Mouse (Mus musculus): ENCODE measurements around the gene Mrps18a. TPM values are rescaled to one million over a fixed set of nuclear protein-coding genes. Genes with fewer than 3 reads are reported as not detected.
A peak's percentile ranks its signal among the peaks of the same experiment; 100 is the strongest.

Mrps18a gene
- polyA plus RNA-seq, 1 experiment from 2014 or later = 129 TPM

GRCm38 (mm10) chr17:46161710-46162109 lies 50.9 kb downstream of the Mrps18a start:
- H3K4me2 ChIP-seq (ENCODE audit: low read depth, low read length) = peak overlapping the region; percentile 75
- no peaks in the 10 kb centered on the region for H3K9me3 ChIP-seq (replicated peaks; ENCODE audit: control insufficient read depth, low read length)
- H3K4me3 ChIP-seq (ENCODE audit: low read length) = peak overlapping the region; percentile 79
- H3K27me3 ChIP-seq (ENCODE audit: control insufficient read depth, insufficient read depth, low read length) = no peaks in the 10 kb centered on the region
- no peak for ATAC-seq (replicated peaks; ENCODE audit: extremely low read depth, insufficient read depth, low FRiP score)
- H3K27ac ChIP-seq (ENCODE audit: low read length) = peak overlapping the region; percentile 83
- whole genome bisulfite sequencing = 47% methylated on average over 9 of the region's 9 CpGs
- peaks cover 26% of the 10 kb centered on the region for H3K4me1 ChIP-seq (ENCODE audit: control insufficient read depth, insufficient read depth, low read length)
- H3K36me3 ChIP-seq (ENCODE audit: control insufficient read depth, insufficient read depth) = peaks cover 29% of the 10 kb centered on the region; the same call in 1 of the 2 replicates
- peak overlapping the region; percentile 87 for H3K9ac ChIP-seq (ENCODE audit: low read length)

GRCm38 (mm10) chr17:46162551-46162950 lies 51.8 kb downstream of the Mrps18a start:
- Histone ChIP-seq H3K4me3 (ENCODE audit: low read length) (peak overlapping the region; percentile 6), H3K27me3 (ENCODE audit: control insufficient read depth, insufficient read depth, low read length) (no peaks in the 10 kb centered on the region), H3K27ac (ENCODE audit: low read length) (peak overlapping the region; percentile 62), H3K4me1 (ENCODE audit: control insufficient read depth, insufficient read depth, low read length) (peaks cover 26% of the 10 kb centered on the region), H3K36me3 (ENCODE audit: control insufficient read depth, insufficient read depth) (peaks cover 35% of the 10 kb centered on the region), H3K4me2 (ENCODE audit: low read depth, low read length) (peak overlapping the region; percentile 75), H3K9ac (ENCODE audit: low read length) (no peak overlapping the region), H3K9me3 (replicated peaks; ENCODE audit: control insufficient read depth, low read length) (no peaks in the 10 kb centered on the region)
- no peak for ATAC-seq (replicated peaks; ENCODE audit: extremely low read depth, insufficient read depth, low FRiP score)
- WGBS = 76% methylated on average over 7 of the region's 7 CpGs

GRCm38 (mm10) chr17:46162951-46163421 lies 52.2 kb downstream of the Mrps18a start:
- Histone ChIP-seq H3K4me3 (ENCODE audit: low read length) (peak overlapping the region; percentile 6), H3K27ac (ENCODE audit: low read length) (peak overlapping the region; percentile 62), H3K4me1 (ENCODE audit: control insufficient read depth, insufficient read depth, low read length) (peaks cover 26% of the 10 kb centered on the region), H3K9ac (ENCODE audit: low read length) (no peak overlapping the region), H3K27me3 (ENCODE audit: control insufficient read depth, insufficient read depth, low read length) (no peaks in the 10 kb centered on the region), H3K9me3 (replicated peaks; ENCODE audit: control insufficient read depth, low read length) (no peaks in the 10 kb centered on the region), H3K36me3 (ENCODE audit: control insufficient read depth, insufficient read depth) (peaks cover 40% of the 10 kb centered on the region), H3K4me2 (ENCODE audit: low read depth, low read length) (peak overlapping the region; percentile 75)
- 48% methylated on average over 9 of the region's 9 CpGs for WGBS
- no peak for ATAC-seq (replicated peaks; ENCODE audit: extremely low read depth, insufficient read depth, low FRiP score)

- Histone ChIP-seq H3K27me3 (ENCODE audit: control insufficient read depth, insufficient read depth, low read length) (no peaks in the 10 kb centered on the region), H3K27ac (ENCODE audit: low read length) (no peak overlapping the region), H3K4me3 (ENCODE audit: low read length) (no peak overlapping the region), H3K4me1 (ENCODE audit: control insufficient read depth, insufficient read depth, low read length) (peaks cover 32% of the 10 kb centered on the region), H3K9ac (ENCODE audit: low read length) (no peak overlapping the region), H3K4me2 (ENCODE audit: low read depth, low read length) (no peak overlapping the region), H3K9me3 (replicated peaks; ENCODE audit: control insufficient read depth, low read length) (no peaks in the 10 kb centered on the region), H3K36me3 (ENCODE audit: control insufficient read depth, insufficient read depth) (peaks cover 52% of the 10 kb centered on the region)
- WGBS = 92% methylated on average over 8 of the region's 8 CpGs
- no peak for ATAC-seq (replicated peaks; ENCODE audit: extremely low read depth, insufficient read depth, low FRiP score)
Observed at GRCm38 (mm10) chr17:46164301-46164700, 53.5 kb downstream of the Mrps18a start.

- no peak overlapping the region for H3K27ac ChIP-seq (ENCODE audit: low read length)
- 88% methylated on average over 10 of the region's 10 CpGs for WGBS
- no peaks in the 10 kb centered on the region for H3K9me3 ChIP-seq (replicated peaks; ENCODE audit: control insufficient read depth, low read length)
- H3K4me2 ChIP-seq (ENCODE audit: low read depth, low read length) = no peak overlapping the region
- no peaks in the 10 kb centered on the region for H3K27me3 ChIP-seq (ENCODE audit: control insufficient read depth, insufficient read depth, low read length)
- H3K4me3 ChIP-seq (ENCODE audit: low read length) = no peak overlapping the region
- ATAC-seq (replicated peaks; ENCODE audit: extremely low read depth, insufficient read depth, low FRiP score) = no peak
- H3K9ac ChIP-seq (ENCODE audit: low read length) = no peak overlapping the region
- H3K4me1 ChIP-seq (ENCODE audit: control insufficient read depth, insufficient read depth, low read length) = peaks cover 30% of the 10 kb centered on the region
- H3K36me3 ChIP-seq (ENCODE audit: control insufficient read depth, insufficient read depth) = peaks cover 57% of the 10 kb centered on the region
Observed at GRCm38 (mm10) chr17:46164791-46165190, 54.0 kb downstream of the Mrps18a start.

GRCm38 (mm10) chr17:46165460-46165859 lies 54.7 kb downstream of the Mrps18a start:
- Histone ChIP-seq H3K27ac (ENCODE audit: low read length) (no peak overlapping the region), H3K9me3 (replicated peaks; ENCODE audit: control insufficient read depth, low read length) (no peaks in the 10 kb centered on the region), H3K9ac (ENCODE audit: low read length) (no peak overlapping the region), H3K27me3 (ENCODE audit: control insufficient read depth, insufficient read depth, low read length) (no peaks in the 10 kb centered on the region), H3K4me1 (ENCODE audit: control insufficient read depth, insufficient read depth, low read length) (peaks cover 30% of the 10 kb centered on the region), H3K4me2 (ENCODE audit: low read depth, low read length) (no peak overlapping the region), H3K4me3 (ENCODE audit: low read length) (no peak overlapping the region), H3K36me3 (ENCODE audit: control insufficient read depth, insufficient read depth) (peaks cover 60% of the 10 kb centered on the region)
- no peak for ATAC-seq (replicated peaks; ENCODE audit: extremely low read depth, insufficient read depth, low FRiP score)
- WGBS = 86% methylated on average over 12 of the region's 12 CpGs

GRCm38 (mm10) chr17:46166270-46166669 lies 55.5 kb downstream of the Mrps18a start:
- no peaks in the 10 kb centered on the region for H3K27me3 ChIP-seq (ENCODE audit: control insufficient read depth, insufficient read depth, low read length)
- no peak overlapping the region; the same call in 1 of the 2 replicates for H3K9ac ChIP-seq (ENCODE audit: low read length)
- H3K9me3 ChIP-seq (replicated peaks; ENCODE audit: control insufficient read depth, low read length) = no peaks in the 10 kb centered on the region
- 70% methylated on average over 5 of the region's 5 CpGs for WGBS
- ATAC-seq (replicated peaks; ENCODE audit: extremely low read depth, insufficient read depth, low FRiP score) = no peak
- no peak overlapping the region for H3K4me2 ChIP-seq (ENCODE audit: low read depth, low read length)
- peaks cover 30% of the 10 kb centered on the region for H3K4me1 ChIP-seq (ENCODE audit: control insufficient read depth, insufficient read depth, low read length)
- H3K36me3 ChIP-seq (ENCODE audit: control insufficient read depth, insufficient read depth) = peaks cover 69% of the 10 kb centered on the region
- no peak overlapping the region for H3K4me3 ChIP-seq (ENCODE audit: low read length)
- H3K27ac ChIP-seq (ENCODE audit: low read length) = 0 out of 2 replicates have a peak overlapping the region, but pooled peaks have one; percentile 28

GRCm38 (mm10) chr17:46167014-46167413 lies 56.2 kb downstream of the Mrps18a start:
- Histone ChIP-seq H3K9me3 (replicated peaks; ENCODE audit: control insufficient read depth, low read length) (no peaks in the 10 kb centered on the region), H3K36me3 (ENCODE audit: control insufficient read depth, insufficient read depth) (peaks cover 73% of the 10 kb centered on the region), H3K9ac (ENCODE audit: low read length) (peak overlapping the region; percentile 18), H3K27me3 (ENCODE audit: control insufficient read depth, insufficient read depth, low read length) (no peaks in the 10 kb centered on the region), H3K4me1 (ENCODE audit: control insufficient read depth, insufficient read depth, low read length) (peaks cover 24% of the 10 kb centered on the region), H3K4me2 (ENCODE audit: low read depth, low read length) (no peak overlapping the region), H3K4me3 (ENCODE audit: low read length) (no peak overlapping the region), H3K27ac (ENCODE audit: low read length) (peak overlapping the region; percentile 28; the same call in 1 of the 2 replicates)
- 74% methylated on average over 11 of the region's 11 CpGs for WGBS
- no peak for ATAC-seq (replicated peaks; ENCODE audit: extremely low read depth, insufficient read depth, low FRiP score)

- no peak; the same call in 1 of the 2 replicates for ATAC-seq (replicated peaks; ENCODE audit: extremely low read depth, insufficient read depth, low FRiP score)
- Histone ChIP-seq H3K4me3 (ENCODE audit: low read length) (no peak overlapping the region), H3K27me3 (ENCODE audit: control insufficient read depth, insufficient read depth, low read length) (no peaks in the 10 kb centered on the region), H3K36me3 (ENCODE audit: control insufficient read depth, insufficient read depth) (peaks cover 81% of the 10 kb centered on the region), H3K9me3 (replicated peaks; ENCODE audit: control insufficient read depth, low read length) (no peaks in the 10 kb centered on the region), H3K4me1 (ENCODE audit: control insufficient read depth, insufficient read depth, low read length) (peaks cover 11% of the 10 kb centered on the region), H3K4me2 (ENCODE audit: low read depth, low read length) (no peak overlapping the region), H3K9ac (ENCODE audit: low read length) (no peak overlapping the region), H3K27ac (ENCODE audit: low read length) (no peak overlapping the region)
- 34% methylated on average over 5 of the region's 5 CpGs for WGBS
Observed at GRCm38 (mm10) chr17:46168318-46168717, 57.5 kb downstream of the Mrps18a start.
